Mouse (Mus musculus) WW6 (cell line): ENCODE measurements around the gene Bsph2.

Source experiments
- DNase-seq: peaks from one replicate; pipeline ENCODE4 v3.0.0-alpha.2; 2013; ENCODE audit warnings: low read depth, low spot score

Gene Bsph2

DNA sequence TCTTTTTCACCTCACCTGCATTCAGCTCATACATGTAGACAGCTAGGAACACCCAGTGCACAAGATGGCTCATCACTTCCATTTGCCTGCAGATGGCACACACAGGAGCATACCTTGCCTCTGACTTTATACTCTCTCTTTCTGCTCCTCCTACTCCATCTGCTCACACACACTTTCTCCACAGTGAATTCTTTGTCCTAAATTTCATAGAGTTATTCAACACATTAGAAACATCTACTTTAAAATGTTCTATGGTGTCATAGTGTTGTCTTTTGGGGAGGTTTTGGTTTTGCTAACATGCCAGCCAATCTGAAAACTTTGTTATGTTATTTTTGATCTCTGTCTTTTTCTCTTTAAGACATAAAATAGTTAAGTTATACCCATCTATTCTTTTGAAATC is at the start of gene Bsph2:
Gene Bsph2 (minus strand): TSS at position 101 of the 400 bp plus-strand sequence.
- DNase-seq = no peak

DNA sequence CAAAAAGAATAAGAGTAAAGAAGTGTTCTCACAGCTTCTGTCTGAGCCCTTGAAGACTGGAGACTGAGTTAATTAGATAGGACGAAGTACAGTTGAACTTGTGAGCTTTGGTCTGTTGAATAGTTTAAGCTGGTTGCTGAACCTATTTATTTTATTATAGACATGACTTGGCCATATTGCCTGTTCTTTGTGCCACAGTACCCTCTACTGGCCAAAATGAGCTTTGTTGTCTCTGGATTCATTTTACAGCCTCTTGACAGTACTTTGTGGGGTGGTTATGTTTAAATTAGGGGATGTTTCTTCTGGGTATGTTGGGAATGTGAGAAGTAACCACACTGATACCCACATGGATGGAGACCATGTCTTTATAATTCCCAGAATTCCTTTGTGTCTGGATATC is 59.3 kb downstream of the Bsph2 start:
- DNase-seq = no peak
